Mouse (Mus musculus) cerebellum, adult 2 months (tissue): Measurements from ENCODE around the gene Fstl4. TPM values are rescaled to one million over a fixed set of nuclear protein-coding genes. Genes with fewer than 3 reads are reported as not detected.
A peak's percentile ranks its signal among the peaks of the same experiment; 100 is the strongest.

Source experiments
- DNase-seq, 2 experiments: peaks; one replicate each; pipeline ENCODE4 v3.0.0; 2021
- H3K27ac ChIP-seq: fragments of 200-500 bp; 2 replicates; pipeline ENCODE4 v1.5.1; 2012; ENCODE audit warnings: low read length, control low read depth, inconsistent platforms; ENCODE audit not compliant: insufficient read depth
- H3K27me3 ChIP-seq: fragments of 200-500 bp; 2 replicates; pipeline ENCODE4 v1.6.1; 2012; ENCODE audit warnings: inconsistent platforms, mild to moderate bottlenecking, low read length, moderate library complexity; ENCODE audit not compliant: control insufficient read depth, insufficient read depth
- H3K4me1 ChIP-seq: fragments of 200-500 bp; 2 replicates; pipeline ENCODE4 v1.6.1; 2011; ENCODE audit warnings: low read length; ENCODE audit not compliant: control insufficient read depth, insufficient read depth
- H3K4me3 ChIP-seq: fragments of 200-500 bp; replicated peaks from 2 replicates; pipeline ENCODE3; 2011; ENCODE audit warnings: mild to moderate bottlenecking, low read depth, low read length, control low read depth; ENCODE audit not compliant: insufficient read depth
- CTCF ChIP-seq: fragments of 200-500 bp; IDR thresholded peaks from 2 replicates; pipeline ENCODE4 v1.5.1; 2011; ENCODE audit warnings: low read depth, mild to moderate bottlenecking, control low read depth, low read length, moderate library complexity, borderline replicate concordance; ENCODE audit not compliant: insufficient read depth
- POLR2A ChIP-seq: fragments of 200-500 bp; IDR thresholded peaks from 2 replicates; pipeline ENCODE4 v1.6.1; 2011; ENCODE audit warnings: low read length, control low read depth, borderline replicate concordance; ENCODE audit not compliant: insufficient read depth
- WGBS: fragments of 180-500 bp; shearing (Covaris S2); methylation state at CpG from one replicate; pipeline ENCODE4 v1.1.7; 2018; 5-methylcytosine and 5-hydroxymethylcytosine counted together
- polyA plus RNA-seq: library from polyadenylated mRNA; depleted of rRNA; stranded (reverse); fragments of >200 nt; gene quantifications from 2 replicates; pipeline ENCODE4 v1.2.3, GENCODE M21; 2012

Fstl4 gene
- polyA plus RNA-seq, 1 experiment = 4.1 TPM

DNA sequence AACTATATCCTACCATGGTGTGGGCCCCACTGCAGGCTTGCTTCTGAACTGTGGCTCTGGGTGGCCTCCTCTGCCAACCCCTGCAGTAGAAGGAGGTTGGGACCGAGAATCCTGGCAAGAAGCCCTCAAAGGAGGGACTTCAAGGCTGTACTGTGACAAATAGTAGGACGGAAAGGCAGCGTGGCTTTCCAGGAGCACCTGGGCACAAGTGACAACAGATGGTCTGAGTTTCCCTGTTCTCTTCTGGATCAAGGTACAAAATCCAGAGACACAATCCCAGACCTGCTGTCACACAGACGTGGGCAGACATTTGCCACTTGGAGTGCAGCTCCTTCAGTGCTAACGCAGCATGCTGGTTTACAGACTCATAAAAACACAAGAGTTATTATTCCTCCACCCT lies 343.3 kb downstream of the Fstl4 start:
- peak; percentile 63 to 85 for DNase-seq
- H3K27ac ChIP-seq = no peak overlapping the region
- no peak overlapping the region for H3K4me3 ChIP-seq
- TF ChIP-seq CTCF = no peak
- no peak for TF ChIP-seq POLR2A
- H3K27me3 ChIP-seq = no peaks in the 10 kb centered on the region
- WGBS = 7% methylated on average over 5 of the region's 5 CpGs
- peaks cover 13% of the 10 kb centered on the region for H3K4me1 ChIP-seq

DNA sequence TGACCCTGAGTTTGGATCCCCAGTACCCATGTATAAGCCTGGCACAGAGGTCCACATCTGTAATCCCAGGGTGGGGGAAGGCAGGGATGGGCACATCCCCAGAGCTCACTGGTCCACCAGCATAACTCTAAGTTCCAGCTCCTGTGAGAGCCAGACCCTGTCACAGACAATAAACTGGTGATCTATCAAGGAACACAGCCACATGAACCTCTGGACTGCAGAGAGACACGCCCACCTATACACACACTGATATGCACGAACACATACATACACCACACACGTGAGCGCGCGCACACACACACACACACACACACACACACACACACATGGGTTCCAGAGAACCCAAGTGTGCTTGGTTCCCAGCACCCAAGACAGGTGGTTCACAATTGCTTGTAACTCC lies 344.4 kb downstream of the Fstl4 start:
- Histone ChIP-seq H3K4me1 (peaks cover 13% of the 10 kb centered on the region), H3K27me3 (no peaks in the 10 kb centered on the region), H3K27ac (no peak overlapping the region), H3K4me3 (no peak overlapping the region)
- WGBS = 96% methylated on average over 6 of the region's 6 CpGs
- no peak for DNase-seq
- TF ChIP-seq POLR2A = no peak
- no peak for TF ChIP-seq CTCF

DNA sequence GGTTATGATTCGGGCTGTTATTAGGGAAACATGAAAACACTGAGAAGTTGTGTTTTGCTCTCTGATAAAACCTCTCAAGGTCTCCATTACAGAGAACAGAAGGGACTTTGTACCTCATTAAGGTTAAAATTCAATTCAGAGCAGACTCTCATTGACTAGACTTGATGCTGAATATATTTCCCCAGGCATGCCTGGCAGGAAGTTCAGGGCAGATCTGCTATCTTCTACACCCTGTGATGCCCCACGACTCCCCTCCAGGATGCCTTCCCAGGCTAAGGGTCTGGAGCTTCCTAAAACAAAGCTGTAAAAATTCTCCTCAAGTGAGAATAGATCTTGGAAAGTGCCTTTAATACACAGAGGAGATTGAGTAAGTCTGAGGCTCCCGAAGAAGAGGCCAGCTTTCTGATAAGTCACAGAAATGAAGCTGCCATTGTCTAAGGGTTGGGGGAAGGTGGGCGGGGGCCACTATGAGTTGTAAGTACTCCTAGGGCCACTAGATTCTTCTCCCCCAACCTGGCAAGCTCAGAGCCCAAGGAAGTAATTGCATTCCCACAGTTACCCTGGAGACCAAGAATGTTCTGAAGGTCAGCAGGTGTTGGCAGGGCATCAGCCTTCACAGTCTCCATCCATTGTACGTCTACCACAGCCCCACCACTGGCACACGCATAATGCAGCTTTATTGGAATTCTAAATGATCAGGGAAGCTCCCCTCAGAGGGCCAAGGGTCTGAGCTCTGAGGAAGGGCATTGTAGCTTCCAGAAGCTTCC lies 345.4 kb downstream of the Fstl4 start:
- no peak for TF ChIP-seq POLR2A
- no peak for TF ChIP-seq CTCF
- DNase-seq = no peak
- H3K27ac ChIP-seq = no peak overlapping the region
- H3K4me1 ChIP-seq = peaks cover 9% of the 10 kb centered on the region
- WGBS = 88% methylated on average over 6 of the region's 6 CpGs
- no peaks in the 10 kb centered on the region for H3K27me3 ChIP-seq
- H3K4me3 ChIP-seq = no peak overlapping the region

DNA sequence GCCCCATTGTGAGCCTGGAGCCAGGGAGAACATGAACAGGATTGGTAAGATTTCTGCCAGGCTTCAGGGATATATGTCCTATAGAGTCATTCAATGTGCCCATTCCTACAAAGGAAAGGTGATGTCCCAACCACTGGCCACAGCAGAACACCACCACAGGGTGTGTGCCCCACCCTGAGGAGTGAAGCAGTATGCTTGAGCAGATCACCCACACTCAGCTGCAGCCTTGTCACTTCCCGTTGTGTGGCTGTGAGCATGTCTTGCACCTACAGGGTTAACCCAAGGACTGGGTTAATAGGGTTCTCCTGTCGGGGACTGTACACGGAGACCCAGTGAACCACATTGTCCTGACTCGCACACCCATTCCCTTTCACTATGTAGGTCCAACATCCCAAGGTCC lies 351.3 kb downstream of the Fstl4 start:
- H3K4me3 ChIP-seq = no peak overlapping the region
- DNase-seq = no peak
- 94% methylated on average over 4 of the region's 4 CpGs for WGBS
- H3K27ac ChIP-seq = no peak overlapping the region
- peaks cover 28% of the 10 kb centered on the region for H3K4me1 ChIP-seq
- no peaks in the 10 kb centered on the region for H3K27me3 ChIP-seq
- TF ChIP-seq CTCF (no peak), POLR2A (no peak)

DNA sequence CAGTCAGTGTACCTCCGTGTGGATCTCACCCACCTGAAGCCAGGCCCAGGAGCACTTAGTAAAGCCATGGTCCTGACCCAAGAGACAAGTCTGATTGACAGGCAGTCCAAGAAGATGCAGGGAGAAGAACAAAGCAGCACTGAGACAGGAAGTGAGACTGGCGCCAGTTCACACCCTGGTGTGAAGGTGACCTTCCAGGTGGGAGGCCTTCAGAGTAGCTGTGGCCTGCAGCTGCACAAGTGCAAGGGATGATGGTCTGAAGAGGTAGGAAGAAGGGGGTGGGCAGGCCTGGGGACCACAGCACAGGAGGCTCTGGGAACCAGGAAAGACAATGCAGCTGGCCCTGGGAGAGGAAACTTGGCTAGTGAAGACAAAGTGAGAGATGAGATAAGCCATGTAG lies 351.9 kb downstream of the Fstl4 start:
- TF ChIP-seq CTCF (no peak), POLR2A (no peak)
- no peak for DNase-seq
- Histone ChIP-seq H3K4me1 (peaks cover 28% of the 10 kb centered on the region), H3K27ac (no peak overlapping the region), H3K4me3 (no peak overlapping the region), H3K27me3 (no peaks in the 10 kb centered on the region)
- 89% methylated on average over 2 of the region's 2 CpGs for WGBS

DNA sequence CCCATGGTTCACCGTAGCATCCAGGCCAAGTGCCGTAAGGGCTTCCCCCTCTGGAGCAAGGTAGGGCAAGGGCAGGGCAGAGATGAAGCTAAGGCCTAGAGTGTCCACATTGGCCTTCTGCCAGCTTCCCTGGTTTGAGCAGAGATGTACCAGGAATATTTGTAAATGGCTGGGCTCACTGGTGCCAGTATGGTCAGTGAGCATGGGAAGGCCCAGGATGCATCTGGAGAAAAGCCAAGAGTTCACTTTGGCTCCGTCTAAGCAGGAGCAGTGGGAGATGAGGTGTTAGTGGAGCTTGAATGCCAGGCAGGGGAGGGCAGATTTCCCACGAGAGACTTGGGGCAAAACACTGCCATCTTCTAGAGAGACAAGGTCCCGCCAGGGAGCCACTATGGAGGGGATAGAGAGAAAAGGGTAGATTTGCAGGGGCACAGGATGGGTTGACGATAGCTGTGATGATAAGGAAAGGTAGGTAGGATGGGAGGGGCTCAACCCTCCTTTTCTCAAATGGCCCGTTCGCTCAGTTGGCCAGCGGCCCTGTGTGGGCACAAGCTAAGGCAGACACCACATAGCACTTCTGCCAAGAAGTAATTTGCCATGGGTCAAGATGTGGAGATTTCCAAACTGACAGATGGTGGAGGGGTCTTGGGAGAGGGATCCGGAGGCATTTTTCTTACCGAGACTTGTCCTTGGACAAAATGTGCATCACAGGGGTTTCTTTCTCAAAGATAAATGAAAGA lies 354.0 kb downstream of the Fstl4 start:
- no peak overlapping the region for H3K27ac ChIP-seq
- H3K27me3 ChIP-seq = no peaks in the 10 kb centered on the region
- WGBS = 37% methylated on average over 11 of the region's 11 CpGs
- no peak overlapping the region for H3K4me3 ChIP-seq
- TF ChIP-seq CTCF (no peak), POLR2A (no peak)
- peaks cover 28% of the 10 kb centered on the region for H3K4me1 ChIP-seq
- peak; percentile 55 to 79 for DNase-seq

DNA sequence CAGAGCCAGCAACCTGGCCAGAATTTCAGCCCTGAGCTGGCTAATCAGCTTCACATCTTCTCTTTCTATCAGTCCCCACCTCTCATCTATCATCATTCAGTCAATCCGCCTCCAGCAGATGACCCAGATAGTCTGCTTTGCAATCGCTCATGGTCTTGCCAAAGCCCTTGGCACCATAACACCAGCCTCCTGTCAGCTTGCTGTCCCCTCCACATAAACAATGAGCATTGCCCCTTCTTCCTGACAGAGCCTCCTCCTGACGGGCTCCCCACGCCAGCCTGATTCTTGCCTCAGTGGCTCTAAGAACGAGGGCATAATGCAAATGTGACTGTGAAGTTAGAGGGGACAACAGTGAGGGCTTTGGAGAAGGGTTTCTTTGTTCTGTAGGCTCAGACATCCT lies 355.5 kb downstream of the Fstl4 start:
- WGBS = 31% methylated on average over 5 of the region's 5 CpGs
- no peaks in the 10 kb centered on the region for H3K27me3 ChIP-seq
- no peak overlapping the region for H3K27ac ChIP-seq
- H3K4me1 ChIP-seq = peaks cover 31% of the 10 kb centered on the region
- TF ChIP-seq CTCF (no peak), POLR2A (no peak)
- peak in 1 of 2 experiments; percentile 22 for DNase-seq
- no peak overlapping the region for H3K4me3 ChIP-seq

DNA sequence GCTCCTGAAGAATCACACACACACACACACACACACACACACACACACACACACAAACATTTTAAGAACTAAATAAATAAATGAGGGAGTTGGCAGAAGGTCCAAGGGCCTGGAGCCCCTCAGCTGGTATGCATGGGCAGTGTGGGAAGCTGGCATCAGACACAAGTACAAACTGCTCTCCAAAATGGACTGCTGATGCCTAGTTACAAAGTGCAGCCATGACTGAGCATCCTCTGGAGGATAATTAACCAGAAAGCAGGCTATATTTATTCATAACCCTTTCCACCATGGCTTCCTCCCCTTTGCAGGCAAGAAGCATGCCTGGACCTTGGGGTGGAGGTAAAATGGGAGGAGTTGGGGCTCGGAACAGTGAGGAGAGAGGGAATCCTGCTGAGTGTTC lies 356.8 kb downstream of the Fstl4 start:
- H3K27me3 ChIP-seq = no peaks in the 10 kb centered on the region
- H3K27ac ChIP-seq = no peak overlapping the region
- TF ChIP-seq POLR2A (no peak), CTCF (no peak)
- H3K4me3 ChIP-seq = no peak overlapping the region
- peaks cover 31% of the 10 kb centered on the region for H3K4me1 ChIP-seq
- 88% methylated on average over 1 of the region's 1 CpGs for WGBS
- no peak for DNase-seq
